8 mouse cellular contexts compared by ENCODE assay signal in the genomic region with DNA sequence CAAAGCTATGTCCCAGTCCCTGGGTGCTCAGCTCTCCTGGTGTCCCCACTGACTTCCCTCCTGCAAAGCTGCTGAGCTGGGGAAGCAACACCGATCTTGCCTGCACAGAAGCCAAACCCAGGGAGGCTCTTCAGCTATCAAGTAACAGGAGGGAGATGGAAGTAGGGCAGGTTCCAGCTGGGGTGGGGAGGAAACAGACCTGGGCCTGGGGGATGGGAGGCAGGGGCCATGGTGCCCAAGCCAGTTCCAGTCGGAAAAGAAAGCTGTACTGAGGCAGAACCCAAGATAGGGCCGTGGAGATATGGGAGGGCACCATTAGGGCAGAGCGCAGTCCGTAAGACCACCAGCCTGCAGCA. TPM values are rescaled to one million over a fixed set of nuclear protein-coding genes. Genes with fewer than 3 reads are reported as not detected.
DNase-seq lines count a peak whose midpoint lies in the region; ATAC-seq and TF ChIP-seq lines count a peak whose summit lies in the region.

No protein-coding gene starts in this region.

- H3K4me2 ChIP-seq in lung, embryonic 14.5 days, result peak overlapping the region; percentile 82
- H3K4me2 ChIP-seq in intestine, postnatal 0 days (replicated peaks; ENCODE audit: low read depth), result peak overlapping the region; percentile 77; the same call in 1 of the 2 replicates
- H3K4me2 ChIP-seq in stomach, embryonic 14.5 days (replicated peaks; ENCODE audit: low read depth, low read length), result peak overlapping the region; percentile 88; the same call in 1 of the 2 replicates

- H3K36me3 ChIP-seq in lung, embryonic 14.5 days (ENCODE audit: insufficient read depth), result peaks cover 59% of the 10 kb centered on the region
- H3K36me3 ChIP-seq in intestine, postnatal 0 days (ENCODE audit: control insufficient read depth, insufficient read depth), result peaks cover 35% of the 10 kb centered on the region
- H3K36me3 ChIP-seq in stomach, embryonic 14.5 days (ENCODE audit: control insufficient read depth, insufficient read depth, low read length), result peaks cover 40% of the 10 kb centered on the region

- WGBS in lung, embryonic 14.5 days, result 64% methylated on average over 5 of the region's 5 CpGs
- WGBS in lung, adult 2 months, result 51% methylated on average over 5 of the region's 5 CpGs
- WGBS in intestine, postnatal 0 days, result 66% methylated on average over 5 of the region's 5 CpGs
- WGBS in stomach, embryonic 14.5 days, result 68% methylated on average over 5 of the region's 5 CpGs

- no peaks in the 10 kb centered on the region for H3K9me3 ChIP-seq in lung, embryonic 14.5 days (ENCODE audit: low read depth, low read length)
- H3K9me3 ChIP-seq in intestine, postnatal 0 days (ENCODE audit: control insufficient read depth), result no peaks in the 10 kb centered on the region
- H3K9me3 ChIP-seq in stomach, embryonic 14.5 days (ENCODE audit: control insufficient read depth, low read depth, low read length), result no peaks in the 10 kb centered on the region

- peak overlapping the region; percentile 85 for H3K9ac ChIP-seq in lung, embryonic 14.5 days
- H3K9ac ChIP-seq in intestine, postnatal 0 days (ENCODE audit: low read depth, low read length), result no peak overlapping the region
- no peak overlapping the region for H3K9ac ChIP-seq in stomach, embryonic 14.5 days (replicated peaks; ENCODE audit: low read depth, low read length)

- TF ChIP-seq CTCF in lung, embryonic 14.5 days (IDR thresholded peaks at IDR 0.05; ENCODE audit: low read depth), result no peak
- TF ChIP-seq CTCF in lung, adult 2 months (IDR thresholded peaks at IDR 0.05; ENCODE audit: insufficient read depth, low read length), result no peak
- no peak for TF ChIP-seq CTCF in intestine, postnatal 0 days (IDR thresholded peaks at IDR 0.05; ENCODE audit: low read depth)

- ATAC-seq in lung, embryonic 14.5 days (ENCODE audit: insufficient read depth), result no peak
- ATAC-seq in intestine, postnatal 0 days, result no peak
- no peak for ATAC-seq in stomach, embryonic 14.5 days (ENCODE audit: insufficient number of reproducible peaks, insufficient read depth, low FRiP score, low read depth)

- H3K27me3 ChIP-seq in lung, embryonic 14.5 days (ENCODE audit: insufficient read depth, low read length), result no peaks in the 10 kb centered on the region
- no peaks in the 10 kb centered on the region for H3K27me3 ChIP-seq in intestine, postnatal 0 days (replicated peaks; ENCODE audit: control insufficient read depth, insufficient read depth, low read length)
- H3K27me3 ChIP-seq in stomach, embryonic 14.5 days (ENCODE audit: control insufficient read depth, insufficient read depth, low read length), result no peaks in the 10 kb centered on the region

- peaks cover 18% of the 10 kb centered on the region for H3K4me1 ChIP-seq in lung, embryonic 14.5 days (ENCODE audit: insufficient read depth)
- peaks cover 42% of the 10 kb centered on the region for H3K4me1 ChIP-seq in lung, adult 2 months (ENCODE audit: control insufficient read depth, insufficient read depth, low read length)
- H3K4me1 ChIP-seq in intestine, postnatal 0 days (replicated peaks; ENCODE audit: control insufficient read depth, insufficient read depth, low read length), result peaks cover 15% of the 10 kb centered on the region
- H3K4me1 ChIP-seq in stomach, embryonic 14.5 days (ENCODE audit: control insufficient read depth, insufficient read depth, low read length), result peaks cover 37% of the 10 kb centered on the region

- DNase-seq in cerebellum, adult 11-12 months, result peak; percentile 39
- no peak for DNase-seq in cerebellum, postnatal 4 days (ENCODE audit: low spot score in 2 of 2)
- no peak for DNase-seq in lung, embryonic 14.5 days
- DNase-seq in lung, adult 2 months, result no peak
- no peak for DNase-seq in layer of hippocampus, postnatal 10 days (ENCODE audit: low spot score in 2 of 2)
- no peak for DNase-seq in yolk sac, embryonic 10.5 days (ENCODE audit: low spot score)

- H3K27ac ChIP-seq in lung, embryonic 14.5 days (ENCODE audit: low read depth), result no peak overlapping the region; the same call in 1 of the 2 replicates
- H3K27ac ChIP-seq in intestine, postnatal 0 days (ENCODE audit: low read depth, low read length), result no peak overlapping the region; the same call in 1 of the 2 replicates
- H3K27ac ChIP-seq in stomach, embryonic 14.5 days (ENCODE audit: low read length), result no peak overlapping the region

- peak overlapping the region; percentile 12; the same call in 1 of the 2 replicates for H3K4me3 ChIP-seq in lung, embryonic 14.5 days (ENCODE audit: low read depth, low read length)
- no peak overlapping the region for H3K4me3 ChIP-seq in lung, adult 2 months (replicated peaks; ENCODE audit: extremely low read depth, low read depth, low read length)
- no peak overlapping the region for H3K4me3 ChIP-seq in intestine, postnatal 0 days (ENCODE audit: low read depth, low read length)
- H3K4me3 ChIP-seq in stomach, embryonic 14.5 days (ENCODE audit: low read depth, low read length), result no peak overlapping the region

- TF ChIP-seq POLR2A in lung, adult 2 months (IDR thresholded peaks at IDR 0.05; ENCODE audit: borderline replicate concordance, extremely low read depth, low read depth, low read length), result no peak

RNA-seq across cellular contexts. Expression of a gene that starts 3.2 kb away (rescaled TPM):
- polyA plus RNA-seq in lung, embryonic 14.5 days (2014; fragmentation: Nextera tagmentation; extraction: Ambion mirVana), result 48.4 and 50.0 TPM in 2 replicates
- polyA plus RNA-seq in lung, adult 2 months (2012; rRNA removed), result 107 and 115 TPM in 2 replicates
- polyA plus RNA-seq in intestine, postnatal 0 days (2015; fragmentation: Nextera tagmentation; extraction: Ambion mirVana), result 63.9 and 64.0 TPM in 2 replicates
- polyA plus RNA-seq in stomach, embryonic 14.5 days (2014; fragmentation: Nextera tagmentation; extraction: Ambion mirVana), result 39.0 and 42.5 TPM in 2 replicates
- total RNA-seq in layer of hippocampus, postnatal 10 days (2021), result 10 to 100 TPM; 85.9 to 88.9 TPM

RNA-seq across cellular contexts. Expression of a gene that starts 9.9 kb away (rescaled TPM):
- 0.11 and 0.20 TPM in 2 replicates for polyA plus RNA-seq in lung, embryonic 14.5 days (2014; fragmentation: Nextera tagmentation; extraction: Ambion mirVana)
- polyA plus RNA-seq in lung, adult 2 months (2012; rRNA removed), result not detected in 2 replicates
- polyA plus RNA-seq in intestine, postnatal 0 days (2015; fragmentation: Nextera tagmentation; extraction: Ambion mirVana), result not detected in 2 replicates
- polyA plus RNA-seq in stomach, embryonic 14.5 days (2014; fragmentation: Nextera tagmentation; extraction: Ambion mirVana), result 0.17 TPM in 1 of 2 replicates, not detected in the other
- total RNA-seq in layer of hippocampus, postnatal 10 days (2021), result not detected

RNA-seq across cellular contexts. Expression of a gene that starts 15.3 kb away (rescaled TPM):
- polyA plus RNA-seq in lung, embryonic 14.5 days (2014; fragmentation: Nextera tagmentation; extraction: Ambion mirVana), result 59.4 and 62.1 TPM in 2 replicates
- polyA plus RNA-seq in lung, adult 2 months (2012; rRNA removed), result 67.8 and 69.0 TPM in 2 replicates
- 96.2 and 103 TPM in 2 replicates for polyA plus RNA-seq in intestine, postnatal 0 days (2015; fragmentation: Nextera tagmentation; extraction: Ambion mirVana)
- polyA plus RNA-seq in stomach, embryonic 14.5 days (2014; fragmentation: Nextera tagmentation; extraction: Ambion mirVana), result 68.6 and 71.1 TPM in 2 replicates
- total RNA-seq in layer of hippocampus, postnatal 10 days (2021), result 10 to 100 TPM; 76.6 to 84.2 TPM

RNA-seq across cellular contexts. Expression of a gene that starts 17.5 kb away (rescaled TPM):
- polyA plus RNA-seq in lung, embryonic 14.5 days (2014; fragmentation: Nextera tagmentation; extraction: Ambion mirVana), result 0.55 and 1.5 TPM in 2 replicates
- polyA plus RNA-seq in lung, adult 2 months (2012; rRNA removed), result not detected in 2 replicates
- polyA plus RNA-seq in intestine, postnatal 0 days (2015; fragmentation: Nextera tagmentation; extraction: Ambion mirVana), result 0.22 TPM in 1 of 2 replicates, not detected in the other
- polyA plus RNA-seq in stomach, embryonic 14.5 days (2014; fragmentation: Nextera tagmentation; extraction: Ambion mirVana), result not detected in 2 replicates
- total RNA-seq in layer of hippocampus, postnatal 10 days (2021), result under 1 TPM in 1 of 2 experiments, not detected in 1; 0.75 TPM

RNA-seq across cellular contexts. Expression of a gene that starts 17.5 kb away (rescaled TPM):
- 155 and 161 TPM in 2 replicates for polyA plus RNA-seq in lung, embryonic 14.5 days (2014; fragmentation: Nextera tagmentation; extraction: Ambion mirVana)
- 10.5 and 13.5 TPM in 2 replicates for polyA plus RNA-seq in lung, adult 2 months (2012; rRNA removed)
- polyA plus RNA-seq in intestine, postnatal 0 days (2015; fragmentation: Nextera tagmentation; extraction: Ambion mirVana), result not detected in 2 replicates
- 2.4 and 6.3 TPM in 2 replicates for polyA plus RNA-seq in stomach, embryonic 14.5 days (2014; fragmentation: Nextera tagmentation; extraction: Ambion mirVana)
- 10 to 100 TPM; 10.9 to 13.9 TPM for total RNA-seq in layer of hippocampus, postnatal 10 days (2021)
